Mouse (Mus musculus): ENCODE results near the gene Ppard. TPM values are rescaled to one million over a fixed set of nuclear protein-coding genes. Genes with fewer than 3 reads are reported as not detected.

The Ppard gene
- total RNA-seq (2021): 10 to 100 TPM; 28.3 to 28.7 TPM
- long read RNA-seq, experiment 1, partial matches to known transcripts: 0 of 2 reads
- long read RNA-seq, experiment 1, other reads (novel, unspliced or antisense): 2 of 2 reads
- long read RNA-seq, experiment 2, partial matches to known transcripts: 0 of 1 reads
- long read RNA-seq, experiment 2, other reads (novel, unspliced or antisense): 1 of 1 reads

GRCm38 (mm10) chr17:28232475-28233060, at the start of gene Ppard:
TSS of gene Ppard (plus strand) at chr17:28232700.
- DNase-seq (ENCODE audit: low spot score in 2 of 2): peak; percentile 98
- intact Hi-C loops (cut with DNase I): no loop called here

DNA sequence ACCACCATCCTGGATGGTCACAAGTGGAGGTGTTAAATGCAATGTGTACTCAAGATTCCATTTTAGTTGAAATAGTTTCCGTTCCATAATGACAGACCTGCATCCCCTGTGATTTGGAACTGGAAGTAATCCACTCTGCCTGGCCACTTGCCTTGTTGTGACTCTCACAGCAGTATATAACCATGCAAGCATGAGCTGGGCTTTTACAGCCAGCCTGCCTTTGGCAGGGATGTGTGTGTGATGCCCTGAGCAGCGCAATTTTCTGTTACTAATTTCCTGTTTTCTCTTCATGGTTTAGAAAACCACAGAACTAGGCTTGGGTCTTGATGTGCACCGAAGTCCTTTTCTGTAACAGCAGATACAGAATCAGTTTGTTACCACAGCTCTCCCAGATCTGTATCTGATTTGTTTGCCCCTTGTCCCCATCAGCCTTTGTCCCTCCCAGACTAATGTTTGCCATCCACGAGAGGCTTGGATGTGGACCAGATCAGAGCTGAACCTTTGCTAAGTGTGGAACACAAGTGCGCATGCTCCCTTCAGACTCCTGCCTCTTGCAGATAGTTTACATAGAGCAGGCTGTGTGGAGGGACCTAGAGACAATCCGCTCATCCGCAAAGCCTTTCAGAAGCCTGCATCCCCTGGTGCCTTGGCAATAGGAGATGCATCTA, 47.4 kb upstream of the Ppard start:
- DNase-seq (ENCODE audit: low spot score in 2 of 2): no peak
- intact Hi-C loops (cut with DNase I): no loop called here

DNA sequence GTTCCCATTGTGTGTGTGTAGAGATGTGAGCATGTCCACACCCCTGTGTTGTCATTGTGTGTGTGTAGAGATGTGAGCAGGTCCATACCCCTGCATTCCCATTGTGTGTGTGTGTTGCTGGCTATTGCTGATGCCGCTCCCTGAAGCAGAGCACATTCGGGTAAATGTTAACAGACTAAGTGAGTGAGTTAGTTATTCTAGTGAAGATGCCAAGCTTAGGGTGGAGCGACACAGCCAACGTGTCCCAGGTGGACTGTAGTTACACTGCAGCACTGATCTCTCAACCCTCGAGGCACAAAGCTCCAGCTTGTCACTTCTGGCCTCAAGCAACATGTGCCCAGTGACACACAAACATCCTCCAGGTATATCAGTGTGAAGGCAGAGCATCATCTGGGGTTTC, 44.2 kb upstream of the Ppard start:
- no peak for DNase-seq (ENCODE audit: low spot score in 2 of 2)
- intact Hi-C loops (cut with DNase I): no loop called here

DNA sequence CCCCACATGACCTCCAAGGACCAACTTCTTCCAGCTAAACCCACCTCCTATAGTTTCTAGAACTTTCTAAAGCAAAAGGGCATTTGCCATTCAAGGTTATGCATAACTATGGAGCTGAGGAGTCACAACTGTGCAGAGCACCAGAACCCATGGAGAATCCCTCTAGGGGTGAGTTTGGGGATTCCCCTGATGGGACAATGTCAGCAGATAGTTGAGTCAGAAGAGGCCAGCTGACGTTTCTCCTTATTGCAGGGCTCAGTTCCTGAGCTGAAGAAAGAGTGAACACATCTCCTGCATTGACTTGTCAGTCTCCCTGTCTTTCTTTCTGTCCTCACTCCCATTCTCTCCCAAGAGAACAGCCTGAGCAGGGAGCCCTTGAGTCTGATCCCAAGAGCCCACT, 39.7 kb upstream of the Ppard start:
- intact Hi-C loops (cut with DNase I): no loop called here
- DNase-seq (ENCODE audit: low spot score in 2 of 2): no peak

GRCm38 (mm10) chr17:28193559-28193958, 38.9 kb upstream of the Ppard start:
- intact Hi-C loops (cut with DNase I): no loop called here

DNA sequence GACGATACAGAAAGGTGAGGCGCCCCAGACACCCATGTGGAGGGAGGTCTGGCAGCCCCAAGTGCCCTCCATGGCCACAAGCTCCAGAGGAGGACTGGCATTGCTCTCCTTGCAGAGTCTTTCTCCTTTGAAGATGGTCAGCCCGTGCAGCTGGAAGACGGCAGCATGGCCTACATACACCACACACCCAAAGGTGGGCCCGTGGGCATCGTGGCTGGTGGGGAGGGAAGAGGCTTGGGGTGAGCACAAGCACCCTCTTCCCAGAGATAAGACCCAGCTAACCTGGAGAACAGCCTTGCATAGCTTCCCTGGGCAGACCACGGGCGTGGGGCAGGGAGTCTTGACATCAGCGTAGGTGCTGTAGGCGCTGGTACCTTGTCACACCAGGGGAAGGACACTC, 37.5 kb upstream of the Ppard start:
- intact Hi-C loops (cut with DNase I): no loop called here
- no peak for DNase-seq (ENCODE audit: low spot score in 2 of 2)

More at GRCm38 (mm10) chr17:28193559-28193958, 38.9 kb upstream of the Ppard start:
- no peak for DNase-seq (ENCODE audit: low spot score in 2 of 2)

DNA sequence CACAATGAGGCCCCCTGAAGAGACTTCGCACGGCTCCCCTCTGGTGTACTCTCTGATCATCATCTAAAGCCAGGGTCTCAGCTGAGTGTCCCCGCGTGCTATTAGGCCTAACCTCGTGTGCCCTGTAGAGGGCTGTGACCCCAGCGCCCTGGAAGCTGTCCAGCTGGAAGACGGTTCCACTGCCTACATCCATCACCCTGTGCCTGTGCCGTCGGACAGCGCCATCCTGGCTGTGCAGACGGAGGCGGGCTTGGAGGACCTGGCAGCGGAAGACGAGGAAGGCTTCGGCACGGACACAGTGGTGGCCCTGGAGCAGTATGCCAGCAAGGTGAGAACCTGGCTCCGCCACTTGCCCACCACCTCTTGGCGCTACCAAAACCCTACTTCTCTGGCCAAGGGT, 34.9 kb upstream of the Ppard start:
- no peak for DNase-seq (ENCODE audit: low spot score in 2 of 2)
- intact Hi-C loops (cut with DNase I): no loop called here

- intact Hi-C loops (cut with DNase I): no loop called here
- DNase-seq (ENCODE audit: low spot score in 2 of 2): no peak
These were observed 30.5 kb upstream of the Ppard start for GRCm38 (mm10) chr17:28201982-28202381.

DNA sequence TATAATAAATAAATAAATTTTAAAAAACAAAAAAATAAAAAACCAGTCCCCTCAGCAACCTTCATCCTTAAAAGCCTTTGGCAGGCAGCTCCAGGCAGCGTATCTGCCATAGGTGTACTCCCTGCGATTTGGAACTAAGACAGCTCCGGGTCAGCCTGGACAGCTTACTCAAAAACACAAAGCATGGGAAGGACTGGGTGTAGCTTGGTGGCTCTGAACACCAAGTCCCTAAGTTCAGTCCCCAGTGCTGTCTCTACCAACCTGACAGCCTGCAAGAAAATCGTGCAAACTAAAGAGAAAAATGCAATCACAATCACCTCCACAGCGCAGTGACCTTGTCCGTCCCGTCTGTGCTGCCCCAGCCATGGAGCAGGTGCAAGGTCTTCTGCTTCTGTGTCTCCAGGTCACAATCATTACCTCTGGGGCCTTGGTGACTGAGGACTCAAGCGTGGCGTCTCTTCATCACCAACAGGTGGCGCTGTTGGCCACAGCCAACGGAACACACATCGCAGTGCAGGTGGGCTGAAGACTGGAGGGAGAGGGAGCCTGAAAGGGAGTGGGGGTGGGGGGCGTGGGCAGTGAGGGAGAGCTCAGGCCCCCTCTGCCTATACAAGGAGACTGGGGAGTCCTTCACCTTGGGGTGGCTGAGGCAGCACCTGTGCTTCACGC, 28.3 kb upstream of the Ppard start:
- peak in 1 of 2 experiments; percentile 59 for DNase-seq (ENCODE audit: low spot score in 2 of 2)
- intact Hi-C loops (cut with DNase I): no loop called here

DNA sequence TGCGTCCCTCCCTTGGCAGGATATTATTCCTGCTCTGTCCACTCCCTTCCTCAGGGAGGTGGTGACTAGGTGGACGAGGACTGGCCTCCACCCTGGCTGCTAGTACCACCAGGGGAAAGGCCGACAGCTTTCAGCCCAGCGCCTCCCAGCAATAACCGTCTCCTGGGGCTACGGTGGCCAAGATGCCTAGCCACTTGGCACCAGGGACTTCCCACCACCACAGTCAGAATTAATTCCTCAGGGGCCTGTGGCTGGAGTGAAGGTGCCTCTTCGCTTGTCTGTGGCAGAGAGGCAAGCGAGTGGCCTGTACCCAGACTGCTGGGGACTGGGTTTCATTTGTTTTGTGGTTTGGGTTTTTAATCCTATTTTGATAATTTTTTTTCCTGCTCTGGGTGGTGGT, 27.1 kb upstream of the Ppard start:
- intact Hi-C loops (cut with DNase I): no loop called here
- no peak for DNase-seq (ENCODE audit: low spot score in 2 of 2)

DNA sequence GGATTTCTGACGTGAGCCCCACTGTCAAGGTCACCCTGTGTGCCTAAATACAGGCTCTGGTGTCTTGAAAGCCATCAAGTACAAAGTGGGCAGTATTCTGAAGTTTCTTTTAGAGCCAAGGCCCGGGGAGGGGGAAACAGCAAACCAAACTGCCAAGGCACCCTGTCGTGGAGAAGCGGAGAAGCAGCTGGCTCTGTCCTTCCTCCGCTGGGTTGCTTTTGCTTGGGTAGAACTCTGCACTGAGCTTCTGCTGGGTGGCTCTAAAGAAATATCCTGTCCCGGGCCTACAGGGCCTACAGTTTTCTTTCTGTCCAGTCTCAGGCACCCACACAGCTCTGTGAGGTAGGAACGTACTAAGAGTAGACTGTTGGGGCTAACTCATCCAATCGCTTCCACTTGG, 25.4 kb upstream of the Ppard start:
- intact Hi-C loops (cut with DNase I): no loop called here
- DNase-seq (ENCODE audit: low spot score in 2 of 2): no peak

GRCm38 (mm10) chr17:28207591-28208313, 24.7 kb upstream of the Ppard start, which contains the start of gene Def6:
TSS of gene Def6 (plus strand) at chr17:28207778.
- DNase-seq (ENCODE audit: low spot score in 2 of 2): peak in 1 of 2 experiments; percentile 44
- intact Hi-C loops (cut with DNase I): no loop called here

DNA sequence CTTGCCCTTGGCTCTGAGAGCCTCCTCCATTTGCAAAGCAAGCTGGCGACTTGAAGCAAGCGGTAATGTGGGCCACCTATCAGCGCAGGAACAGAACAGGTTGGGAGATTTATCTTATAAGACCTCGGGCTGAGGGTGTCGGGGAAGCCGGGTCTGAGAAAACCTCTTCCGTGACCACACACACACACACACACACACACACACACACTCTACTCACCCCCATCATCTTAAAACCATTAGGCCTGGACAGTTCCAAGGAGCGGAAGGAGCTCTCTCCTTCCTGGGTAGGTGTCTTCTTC, 24.2 kb upstream of the Ppard start:
- intact Hi-C loops (cut with DNase I): no loop called here
- DNase-seq (ENCODE audit: low spot score in 2 of 2): no peak

DNA sequence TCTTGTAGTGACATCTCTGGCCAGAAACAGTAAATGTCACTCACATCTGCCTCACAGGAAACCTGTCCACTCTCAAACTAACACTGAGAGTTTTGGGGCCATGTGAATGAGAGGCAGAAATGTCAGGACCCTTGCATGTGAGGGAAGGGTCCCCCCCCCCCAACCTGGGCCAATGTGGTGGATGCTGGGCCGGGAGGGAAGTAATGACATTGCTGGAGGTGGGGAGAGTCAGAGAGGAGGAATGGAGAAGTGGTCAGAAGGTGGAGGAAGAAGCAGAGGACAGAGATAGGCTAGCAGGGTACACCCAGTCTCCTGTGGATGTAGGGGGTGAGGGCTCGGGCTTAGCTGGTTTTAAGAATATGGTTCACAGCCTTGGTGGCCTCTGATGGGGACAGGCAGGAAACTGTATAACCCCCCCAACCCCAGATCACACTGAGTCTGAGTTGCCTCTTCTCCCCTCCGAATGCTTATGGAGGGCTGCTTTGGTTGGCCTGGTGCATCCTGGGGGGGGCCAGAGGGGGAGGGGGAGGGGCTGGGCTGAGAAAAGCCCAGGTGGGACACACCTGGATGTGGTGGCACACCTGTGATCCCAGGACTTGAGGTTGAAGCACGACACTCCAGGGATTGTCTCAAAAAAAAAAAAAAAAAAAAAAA, 22.9 kb upstream of the Ppard start:
- intact Hi-C loops (cut with DNase I): no loop called here
- no peak for DNase-seq (ENCODE audit: low spot score in 2 of 2)

GRCm38 (mm10) chr17:28211921-28212341, 20.6 kb upstream of the Ppard start:
- no peak for DNase-seq (ENCODE audit: low spot score in 2 of 2)
- intact Hi-C loops (cut with DNase I): no loop called here

- intact Hi-C loops (cut with DNase I): no loop called here
- no peak for DNase-seq (ENCODE audit: low spot score in 2 of 2)
These were observed 20.1 kb upstream of the Ppard start for GRCm38 (mm10) chr17:28212391-28212790.

- intact Hi-C loops (cut with DNase I): no loop called here
- no peak for DNase-seq (ENCODE audit: low spot score in 2 of 2)
These were observed 19.3 kb upstream of the Ppard start for GRCm38 (mm10) chr17:28213236-28213635.

GRCm38 (mm10) chr17:28216791-28217190, 15.7 kb upstream of the Ppard start:
- intact Hi-C loops (cut with DNase I): no loop called here
- DNase-seq (ENCODE audit: low spot score in 2 of 2): no peak
